Mouse (Mus musculus) embryonic facial prominence, embryonic 14.5 days (tissue): Measurements from ENCODE around the gene Agap1. TPM values are rescaled to one million over a fixed set of nuclear protein-coding genes. Genes with fewer than 3 reads are reported as not detected.

Experiments used
- ATAC-seq: fragments of 200-750 bp; cut with Nextera tagmentation; 2 replicates; pipeline ENCODE4 v1.8.0; 2017; ENCODE audit warnings: low read depth, moderate number of reproducible peaks, moderate TSS enrichment
- DNase-seq: peaks from one replicate; pipeline ENCODE4 v3.0.0-alpha.2; 2015; ENCODE audit warnings: low spot score
- H3K27ac ChIP-seq: fragments of 300-500 bp; sonication (generic); replicated peaks from 2 replicates; pipeline ENCODE4 v1.5.1; 2014; ENCODE audit warnings: low read depth, mild to moderate bottlenecking, low read length, moderate library complexity
- H3K27me3 ChIP-seq: fragments of 300-500 bp; sonication (generic); replicated peaks from 2 replicates; pipeline ENCODE4 v1.6.1; 2014; ENCODE audit warnings: low read length; ENCODE audit not compliant: control insufficient read depth, insufficient read depth
- H3K36me3 ChIP-seq: fragments of 300-500 bp; sonication (generic); 2 replicates; pipeline ENCODE4 v1.6.1; 2014; ENCODE audit warnings: low read length, mixed read lengths; ENCODE audit not compliant: control insufficient read depth, insufficient read depth
- H3K4me1 ChIP-seq: fragments of 300-500 bp; sonication (generic); 2 replicates; pipeline ENCODE4 v1.6.1; 2014; ENCODE audit warnings: antibody characterized with exemption, low read length; ENCODE audit not compliant: control insufficient read depth, insufficient read depth
- H3K4me2 ChIP-seq: fragments of 300-500 bp; sonication (generic); 2 replicates; pipeline ENCODE4 v1.6.1; 2014; ENCODE audit warnings: low read depth, mild to moderate bottlenecking, low read length, moderate library complexity, mixed read lengths
- H3K4me3 ChIP-seq: fragments of 300-500 bp; sonication (generic); 2 replicates; pipeline ENCODE4 v1.5.1; 2014; ENCODE audit warnings: low read depth, mild to moderate bottlenecking, low read length
- H3K9ac ChIP-seq: fragments of 300-500 bp; sonication (generic); 2 replicates; pipeline ENCODE4 v1.6.1; 2014; ENCODE audit warnings: low read depth, mild to moderate bottlenecking, low read length, moderate library complexity, mixed read lengths
- H3K9me3 ChIP-seq: fragments of 300-500 bp; sonication (generic); 2 replicates; pipeline ENCODE4 v1.6.1; 2016; ENCODE audit warnings: low read length; ENCODE audit not compliant: control insufficient read depth
- WGBS: fragments of 180-500 bp; shearing (Covaris S2); extraction: QIAGEN DNeasy Blood & Tissue Kit; methylation state at CpG from one replicate; pipeline ENCODE4 v1.1.7; 2014; 5-methylcytosine and 5-hydroxymethylcytosine counted together
- polyA plus RNA-seq: library from polyadenylated mRNA; unstranded; fragments of >200 nt; fragmentation: Nextera tagmentation; extraction: Ambion mirVana; gene quantifications from 2 replicates; pipeline ENCODE4 v1.2.1, GENCODE M21; 2014

Gene Agap1
- polyA plus RNA-seq, 1 experiment from 2014 or later, result 19.9 TPM

GRCm38 (mm10) chr1:89580031-89580998 is 125.7 kb downstream of the Agap1 start:
- 0% methylated on average over 20 of the region's 146 CpGs for WGBS
- Histone ChIP-seq H3K4me2 (peak overlapping the region; percentile 100), H3K9ac (peak overlapping the region; percentile 71), H3K27ac (peak overlapping the region; percentile 65), H3K4me3 (peak overlapping the region; percentile 71), H3K36me3 (no peaks in the 10 kb centered on the region), H3K4me1 (peaks cover 24% of the 10 kb centered on the region), H3K9me3 (no peaks in the 10 kb centered on the region), H3K27me3 (peaks cover 10% of the 10 kb centered on the region; the same call in 1 of the 2 replicates)
- peak; percentile 87 for ATAC-seq
- peak; percentile 91 for DNase-seq

GRCm38 (mm10) chr1:89580999-89581765 is 126.6 kb downstream of the Agap1 start:
- H3K27ac ChIP-seq, result no peak overlapping the region
- ATAC-seq (peak; percentile 48; the same call in 1 of the 2 replicates), DNase-seq (peak; percentile 78)
- H3K4me3 ChIP-seq, result peak overlapping the region; percentile 71
- peak overlapping the region; percentile 100 for H3K4me2 ChIP-seq
- 0% methylated on average over 33 of the region's 95 CpGs for WGBS
- H3K9ac ChIP-seq, result peak overlapping the region; percentile 71
- H3K4me1 ChIP-seq, result peaks cover 18% of the 10 kb centered on the region
- no peaks in the 10 kb centered on the region for H3K36me3 ChIP-seq
- H3K27me3 ChIP-seq, result peaks cover 10% of the 10 kb centered on the region; the same call in 1 of the 2 replicates
- H3K9me3 ChIP-seq, result no peaks in the 10 kb centered on the region

GRCm38 (mm10) chr1:89581766-89582125 is 127.1 kb downstream of the Agap1 start:
- ATAC-seq (no peak), DNase-seq (no peak)
- H3K36me3 ChIP-seq, result no peaks in the 10 kb centered on the region
- H3K9ac ChIP-seq, result peak overlapping the region; percentile 71
- WGBS, result 26% methylated on average over 6 of the region's 6 CpGs
- peak overlapping the region; percentile 71 for H3K4me3 ChIP-seq
- peaks cover 12% of the 10 kb centered on the region for H3K4me1 ChIP-seq
- no peaks in the 10 kb centered on the region for H3K9me3 ChIP-seq
- no peak overlapping the region for H3K27ac ChIP-seq
- peaks cover 10% of the 10 kb centered on the region; the same call in 1 of the 2 replicates for H3K27me3 ChIP-seq
- H3K4me2 ChIP-seq, result peak overlapping the region; percentile 100

- 83% methylated on average over 5 of the region's 5 CpGs for WGBS
- no peak overlapping the region for H3K4me3 ChIP-seq
- no peak overlapping the region for H3K27ac ChIP-seq
- ATAC-seq, result no peak
- no peaks in the 10 kb centered on the region for H3K9me3 ChIP-seq
- no peaks in the 10 kb centered on the region for H3K36me3 ChIP-seq
- peaks cover 10% of the 10 kb centered on the region; the same call in 1 of the 2 replicates for H3K27me3 ChIP-seq
- H3K4me1 ChIP-seq, result peaks cover 10% of the 10 kb centered on the region
- H3K9ac ChIP-seq, result no peak overlapping the region
- DNase-seq, result no peak
- H3K4me2 ChIP-seq, result no peak overlapping the region
These were observed 128.8 kb downstream of the Agap1 start for GRCm38 (mm10) chr1:89583369-89583768.

- Histone ChIP-seq H3K9me3 (peaks cover 5% of the 10 kb centered on the region; the same call in 1 of the 2 replicates), H3K27ac (no peak overlapping the region), H3K4me1 (no peaks in the 10 kb centered on the region; the same call in 1 of the 2 replicates), H3K36me3 (0 out of 2 replicates have a peak, but pooled peaks cover 8% of the 10 kb centered on the region), H3K4me2 (no peak overlapping the region), H3K4me3 (no peak overlapping the region), H3K9ac (no peak overlapping the region), H3K27me3 (peaks cover 2% of the 10 kb centered on the region; the same call in 1 of the 2 replicates)
- ATAC-seq, result no peak
- WGBS, result 62% methylated on average over 14 of the region's 14 CpGs
- DNase-seq, result no peak
These were observed 132.5 kb downstream of the Agap1 start for GRCm38 (mm10) chr1:89586991-89587683.

GRCm38 (mm10) chr1:89588154-89588553 is 133.5 kb downstream of the Agap1 start:
- H3K4me3 ChIP-seq, result no peak overlapping the region
- DNase-seq, result no peak
- peaks cover 6% of the 10 kb centered on the region; the same call in 1 of the 2 replicates for H3K9me3 ChIP-seq
- no peak overlapping the region for H3K9ac ChIP-seq
- no peak overlapping the region for H3K27ac ChIP-seq
- no peaks in the 10 kb centered on the region for H3K4me1 ChIP-seq
- WGBS, result 53% methylated on average over 4 of the region's 4 CpGs
- no peak for ATAC-seq
- H3K36me3 ChIP-seq, result 0 out of 2 replicates have a peak, but pooled peaks cover 10% of the 10 kb centered on the region
- no peaks in the 10 kb centered on the region for H3K27me3 ChIP-seq
- no peak overlapping the region for H3K4me2 ChIP-seq

GRCm38 (mm10) chr1:89590994-89591393 is 136.4 kb downstream of the Agap1 start:
- Histone ChIP-seq H3K27me3 (no peaks in the 10 kb centered on the region), H3K4me1 (no peaks in the 10 kb centered on the region), H3K4me3 (no peak overlapping the region), H3K9ac (no peak overlapping the region), H3K9me3 (peaks cover 6% of the 10 kb centered on the region; the same call in 1 of the 2 replicates), H3K27ac (no peak overlapping the region), H3K36me3 (0 out of 2 replicates have a peak, but pooled peaks cover 10% of the 10 kb centered on the region), H3K4me2 (no peak overlapping the region)
- WGBS, result 88% methylated on average over 7 of the region's 7 CpGs
- no peak for DNase-seq
- no peak for ATAC-seq

GRCm38 (mm10) chr1:89593219-89593618 is 138.6 kb downstream of the Agap1 start:
- Histone ChIP-seq H3K27ac (no peak overlapping the region), H3K4me3 (no peak overlapping the region), H3K9me3 (peaks cover 6% of the 10 kb centered on the region; the same call in 1 of the 2 replicates), H3K36me3 (0 out of 2 replicates have a peak, but pooled peaks cover 10% of the 10 kb centered on the region), H3K9ac (no peak overlapping the region), H3K4me1 (no peaks in the 10 kb centered on the region), H3K4me2 (no peak overlapping the region), H3K27me3 (no peaks in the 10 kb centered on the region)
- 81% methylated on average over 4 of the region's 4 CpGs for WGBS
- no peak for DNase-seq
- no peak for ATAC-seq
